Mouse (Mus musculus) kidney, adult 8-10 months (tissue): ENCODE results near the gene Emc3.

Source experiments
- DNase-seq, 2 experiments: peaks; one replicate each; pipeline ENCODE4 v3.0.0; 2022

Gene Emc3

DNA sequence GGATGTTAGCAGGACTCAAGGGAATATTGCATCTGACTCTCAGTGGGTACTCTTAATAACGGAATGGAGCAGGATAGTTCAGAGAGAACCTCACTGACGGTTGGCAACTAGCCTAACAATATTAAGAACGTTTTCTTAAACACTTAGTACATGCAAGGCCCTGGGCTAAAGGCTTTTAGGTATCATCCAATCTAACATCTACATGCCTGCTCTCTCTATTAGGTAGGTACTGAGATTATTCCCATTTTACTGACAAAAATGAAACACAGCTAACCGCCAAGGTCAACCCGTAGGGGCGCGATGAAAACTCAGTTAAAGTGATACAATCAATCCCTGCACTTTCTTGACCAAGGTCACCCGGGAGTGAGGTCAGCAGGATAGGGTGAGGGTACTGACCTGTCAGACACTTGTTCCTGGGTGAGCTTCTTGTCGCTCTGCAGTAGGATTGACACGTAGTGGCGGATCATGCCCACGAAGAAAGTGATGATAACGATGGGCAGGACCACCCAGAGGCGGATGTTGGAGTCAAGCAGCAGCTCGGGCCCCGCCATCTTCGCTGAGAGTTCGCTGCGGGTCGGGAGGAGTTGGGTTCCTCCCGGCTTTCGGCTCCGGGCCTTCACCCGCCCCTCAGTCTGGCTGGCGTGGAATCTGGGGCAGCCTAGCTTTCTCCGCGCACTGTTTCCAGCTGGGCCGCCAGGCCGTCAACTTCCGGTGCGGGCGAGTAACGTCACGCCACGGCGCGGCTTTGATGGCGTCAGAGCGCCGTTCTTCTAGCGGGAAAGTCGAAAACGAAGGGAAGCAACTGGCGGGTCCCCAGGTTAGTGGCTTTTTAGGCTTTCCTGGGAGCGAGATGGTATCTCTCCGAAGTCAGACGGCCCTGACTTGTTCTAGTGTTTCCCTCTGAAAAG, at the start of gene Emc3, which contains the start of gene Fancd2:
Gene Emc3, minus strand, starts transcription at position 721 of the 908 bp plus-strand sequence.
Gene Fancd2, plus strand, starts transcription at position 751 of the 908 bp plus-strand sequence.
- DNase-seq: peak; percentile 79 to 91

DNA sequence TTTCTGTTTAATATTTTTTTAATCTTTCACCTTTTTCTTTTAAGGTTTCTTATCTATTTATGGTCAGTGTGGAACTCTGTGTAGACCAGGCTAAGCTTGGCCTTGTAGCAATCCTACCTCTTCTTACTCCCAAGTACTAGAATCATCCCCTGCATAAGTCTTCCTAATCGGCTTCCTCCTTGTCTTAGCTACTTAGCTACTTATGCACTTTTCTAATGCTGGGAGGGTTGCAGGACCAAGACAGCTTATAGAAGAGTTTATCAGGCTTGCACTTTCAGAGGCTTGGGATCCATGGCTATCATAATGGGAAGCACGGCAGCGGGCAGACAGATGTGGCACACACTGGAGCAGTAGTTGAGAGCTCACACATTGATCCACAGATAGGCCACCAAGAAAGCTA, 47.9 kb upstream of the Emc3 start:
- no peak for DNase-seq

DNA sequence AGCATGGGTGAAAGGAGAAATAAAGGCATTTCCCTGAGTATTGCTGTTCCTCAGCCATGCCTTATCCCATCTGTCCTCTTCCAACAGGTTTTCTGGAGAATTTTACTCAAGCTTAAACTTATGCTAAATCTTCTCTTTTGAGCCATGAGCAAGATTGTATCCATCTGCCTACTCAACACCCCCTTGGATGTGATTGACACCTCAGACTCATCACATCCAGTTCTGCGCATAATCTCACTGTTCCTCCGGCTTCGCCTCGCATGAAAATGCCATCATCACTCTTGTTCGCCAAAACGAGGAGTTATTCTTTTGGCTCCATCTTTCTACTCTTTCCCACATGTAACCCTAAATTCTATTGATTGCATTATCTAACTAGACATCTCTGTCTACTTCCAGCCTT, 44.6 kb upstream of the Emc3 start:
- DNase-seq: no peak

DNA sequence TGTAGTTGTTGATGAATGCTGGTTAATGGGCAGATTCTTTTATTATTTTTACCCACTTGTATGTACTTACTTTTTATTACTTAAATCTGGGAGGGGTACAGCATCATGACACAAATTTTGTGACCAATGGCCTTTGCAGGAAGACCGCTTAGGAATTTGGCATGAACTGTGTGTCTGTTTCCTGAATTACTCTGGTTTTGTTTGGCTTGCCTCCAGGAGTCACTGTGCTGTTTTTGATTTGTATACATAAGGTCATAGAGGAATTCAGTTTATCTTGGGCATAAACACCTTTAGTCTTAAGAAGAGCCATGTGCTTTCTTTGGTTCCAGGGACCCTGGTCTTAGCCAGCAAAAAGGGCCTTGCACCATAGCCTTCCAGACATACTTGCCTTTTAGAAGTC, 33.1 kb upstream of the Emc3 start:
- no peak for DNase-seq

DNA sequence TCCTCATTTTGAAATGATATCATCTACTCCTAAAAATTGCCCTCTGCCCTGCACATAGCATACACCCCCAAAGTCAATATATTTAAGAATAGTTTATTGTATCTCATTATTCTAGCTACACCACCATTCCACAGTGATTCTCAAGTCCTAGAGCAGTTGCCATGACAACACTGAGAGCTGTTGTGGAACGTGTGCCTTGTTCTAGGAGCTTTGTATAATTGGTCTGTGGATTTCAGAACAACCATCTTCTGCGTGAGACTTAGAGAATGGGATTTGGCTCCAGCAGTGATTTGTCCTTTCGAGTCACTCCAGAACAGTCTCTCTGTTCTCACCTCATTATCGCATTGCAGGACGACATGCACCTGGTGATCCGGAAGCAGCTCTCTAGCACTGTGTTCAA, 28.3 kb upstream of the Emc3 start:
- DNase-seq: no peak

DNA sequence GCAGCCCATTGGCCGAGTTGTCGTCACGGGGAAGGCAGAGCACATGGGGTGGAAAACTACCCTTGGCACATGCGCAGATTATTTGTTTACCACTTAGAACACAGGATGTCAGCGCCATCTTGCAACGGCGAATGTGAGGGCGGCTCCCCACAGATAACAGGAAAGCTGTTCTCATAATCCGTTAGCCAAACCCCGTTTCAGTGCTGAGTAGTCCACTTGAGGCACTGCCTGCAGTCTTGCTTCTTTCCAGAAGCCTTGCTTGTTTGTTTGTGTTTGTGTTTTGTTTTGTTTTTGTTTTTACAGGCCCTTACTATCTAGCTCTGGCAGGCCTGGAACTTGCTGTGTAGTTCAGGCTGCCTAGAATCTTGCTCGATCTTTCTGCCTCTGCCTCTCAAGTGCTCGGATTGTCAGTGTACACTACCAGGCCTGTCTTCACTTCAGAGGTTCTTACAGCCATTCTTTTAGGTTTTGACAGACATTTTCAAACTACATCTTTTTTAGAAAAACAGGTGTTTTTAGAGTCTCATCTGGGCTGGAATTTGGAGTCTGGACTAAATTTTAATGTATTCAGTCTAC, 12.5 kb upstream of the Emc3 start:
- no peak for DNase-seq

DNA sequence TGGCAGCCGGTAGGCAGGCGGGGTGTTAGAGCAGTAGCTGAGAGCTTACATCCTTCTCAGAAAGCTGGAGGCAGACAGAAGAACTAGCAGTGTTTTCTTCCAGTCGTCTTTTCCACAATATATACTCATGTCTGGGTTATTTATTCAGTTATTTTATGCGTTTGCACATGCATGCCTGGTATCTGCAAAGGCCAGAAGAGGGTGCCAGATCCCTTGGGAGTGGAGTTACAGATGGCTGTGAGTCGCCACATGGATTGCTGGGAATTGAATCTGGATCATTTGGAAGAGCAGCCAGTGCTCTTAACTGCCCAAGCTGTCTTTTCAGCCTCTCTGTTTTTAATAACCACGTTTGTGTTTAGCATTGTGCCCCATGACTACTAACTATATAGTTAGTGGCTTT, 10.2 kb upstream of the Emc3 start:
- no peak for DNase-seq

DNA sequence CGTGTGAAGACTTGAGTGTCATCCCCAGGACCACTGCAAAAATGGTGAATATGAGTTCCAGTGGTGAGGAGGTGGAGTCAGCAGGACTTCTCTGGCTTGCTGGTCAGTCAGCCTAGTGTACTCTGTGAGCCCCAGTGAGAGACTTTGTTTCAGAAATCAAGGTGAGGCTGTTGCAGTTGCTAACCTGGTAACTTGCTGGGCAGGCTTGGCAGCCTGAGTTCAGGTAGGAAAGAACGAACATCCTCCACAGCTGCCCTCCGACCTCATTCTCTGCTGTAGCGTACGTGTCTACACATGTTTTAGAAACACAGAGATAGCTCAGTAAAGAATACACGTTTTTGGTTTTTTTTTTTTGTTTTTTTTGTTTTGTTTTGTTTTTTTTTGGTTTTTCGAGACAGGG, 3.4 kb upstream of the Emc3 start:
- DNase-seq: no peak

DNA sequence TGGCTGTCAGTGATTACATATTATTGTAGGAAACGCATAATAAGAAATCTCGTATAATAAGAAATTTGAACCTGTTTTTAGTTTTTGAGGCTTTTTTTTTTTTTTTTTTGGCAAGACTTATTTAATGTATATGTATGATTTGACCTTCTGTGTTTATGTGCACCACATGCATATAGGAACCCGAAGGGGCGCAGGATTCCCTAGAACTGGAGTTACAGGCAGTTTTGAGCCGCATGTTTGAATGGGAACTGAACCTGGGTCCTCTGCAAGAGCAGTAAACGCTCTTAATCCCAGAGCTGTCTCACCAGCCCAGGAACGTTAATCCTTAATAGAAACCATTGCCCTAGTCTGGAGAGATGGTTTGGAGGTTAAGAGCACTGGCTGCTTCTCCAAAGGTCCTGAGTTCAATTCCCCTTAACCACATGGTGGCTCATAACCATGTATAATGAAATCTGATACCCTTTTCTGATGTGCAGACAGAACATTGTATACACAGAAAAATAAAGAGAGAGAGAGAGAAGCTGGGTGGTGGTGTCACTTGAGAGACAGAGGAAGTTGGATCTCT, 470 bp upstream of the Emc3 start:
- no peak for DNase-seq

DNA sequence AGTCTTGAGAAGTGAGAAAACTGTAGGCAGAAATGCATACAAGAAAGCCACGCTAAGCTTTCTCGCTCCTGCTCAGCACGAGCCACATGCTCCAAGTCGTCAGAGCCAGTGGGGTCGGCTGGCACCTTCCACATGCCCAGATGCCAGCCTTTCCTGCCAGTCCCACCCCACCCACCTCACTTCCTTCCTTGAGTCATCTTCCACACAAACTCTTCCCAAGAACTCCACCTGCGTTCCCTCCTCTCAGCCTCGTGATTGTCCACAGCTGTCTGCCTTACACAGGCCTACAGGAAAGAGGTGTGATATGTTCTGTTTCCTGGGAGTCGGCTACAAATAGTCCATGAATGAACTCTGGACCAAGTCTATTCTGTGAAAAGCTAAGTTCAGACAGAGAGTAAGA, 8.0 kb downstream of the Emc3 start:
- no peak for DNase-seq

DNA sequence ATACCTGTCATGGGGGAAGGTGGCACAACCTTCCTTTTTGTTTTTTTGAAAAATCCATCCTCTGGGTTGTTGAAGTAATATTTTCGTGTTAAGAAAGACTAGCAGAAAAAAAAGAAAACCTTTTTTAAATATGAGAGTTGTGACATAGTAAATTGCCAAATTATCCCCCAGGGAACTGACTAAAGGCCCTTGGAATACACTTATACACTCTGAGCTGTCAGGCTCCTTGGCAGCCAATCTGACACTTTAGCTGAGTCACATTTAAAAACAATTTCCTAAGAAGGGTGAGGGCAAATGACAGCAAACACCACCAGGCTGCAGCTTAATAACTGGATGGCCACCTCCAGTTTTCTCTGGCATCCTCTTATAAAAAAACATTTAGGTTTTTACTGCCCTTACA, 9.1 kb downstream of the Emc3 start:
- no peak for DNase-seq

DNA sequence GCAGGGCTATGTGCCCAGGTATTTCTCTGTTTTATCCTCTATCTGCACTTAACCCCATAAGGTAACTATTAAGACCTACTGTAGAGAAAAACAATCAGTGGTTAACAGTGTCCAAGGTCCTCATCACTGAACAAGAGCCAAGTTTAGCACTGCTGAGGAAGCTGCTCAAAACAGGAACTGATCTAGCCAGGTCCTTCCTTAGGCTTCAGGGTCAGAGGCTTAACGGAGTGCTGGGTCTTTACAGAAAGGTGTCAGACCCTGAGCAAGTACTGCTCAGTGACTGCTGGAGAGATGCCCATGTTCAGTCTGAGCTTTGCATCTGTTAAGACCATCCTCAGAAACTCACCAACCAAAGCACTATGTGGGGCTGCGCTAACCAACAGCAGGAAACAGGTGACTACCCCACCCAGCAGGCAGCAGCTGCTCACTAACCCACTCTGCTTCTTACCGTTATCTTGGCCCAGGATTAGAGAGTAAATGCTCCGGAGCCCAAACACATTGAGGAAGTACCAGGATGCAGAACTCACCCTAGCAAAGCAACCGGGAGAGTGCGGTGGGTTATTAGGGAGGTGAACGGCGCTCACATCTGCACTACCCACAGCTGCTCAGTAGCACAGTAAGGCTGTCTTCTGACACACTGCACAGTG, 13.9 kb downstream of the Emc3 start:
- no peak for DNase-seq

DNA sequence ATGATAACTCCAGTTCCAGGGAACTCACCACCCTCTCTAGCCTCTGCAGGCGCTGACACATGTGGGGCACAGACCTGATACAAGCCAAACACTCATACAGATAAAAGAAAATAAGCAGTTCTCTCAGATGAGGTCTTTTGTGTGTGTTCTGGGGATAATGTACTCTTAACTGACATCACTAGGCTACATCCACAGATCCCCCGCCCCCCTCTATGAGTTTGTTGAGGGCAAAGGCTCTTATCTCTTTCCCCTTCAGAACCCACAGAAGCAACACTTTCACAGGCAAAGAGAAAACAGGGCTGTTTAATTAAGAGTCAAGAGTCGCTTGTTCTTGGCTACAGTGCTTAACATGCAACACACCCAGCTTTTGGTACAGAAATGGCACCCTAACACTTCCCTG, 16.9 kb downstream of the Emc3 start:
- DNase-seq: no peak

DNA sequence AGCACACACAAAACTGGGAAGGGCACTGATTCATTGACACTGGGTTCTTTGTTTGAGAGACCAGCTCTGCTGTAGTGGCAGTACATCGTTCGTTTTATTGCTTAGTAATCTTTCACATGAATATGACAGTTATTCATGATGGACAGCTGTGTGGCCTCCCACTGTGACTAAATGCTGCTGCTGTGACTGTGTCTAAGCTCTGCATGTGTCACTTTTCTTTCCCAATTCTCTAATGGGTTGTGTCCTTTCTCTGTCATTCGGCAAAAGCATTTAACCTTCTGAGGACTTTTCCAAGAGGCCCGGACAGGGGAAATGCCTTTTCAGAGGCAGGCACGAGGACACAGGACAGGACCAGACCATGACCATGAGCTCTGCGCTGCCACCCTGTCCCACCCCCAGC, 17.5 kb downstream of the Emc3 start:
- no peak for DNase-seq

DNA sequence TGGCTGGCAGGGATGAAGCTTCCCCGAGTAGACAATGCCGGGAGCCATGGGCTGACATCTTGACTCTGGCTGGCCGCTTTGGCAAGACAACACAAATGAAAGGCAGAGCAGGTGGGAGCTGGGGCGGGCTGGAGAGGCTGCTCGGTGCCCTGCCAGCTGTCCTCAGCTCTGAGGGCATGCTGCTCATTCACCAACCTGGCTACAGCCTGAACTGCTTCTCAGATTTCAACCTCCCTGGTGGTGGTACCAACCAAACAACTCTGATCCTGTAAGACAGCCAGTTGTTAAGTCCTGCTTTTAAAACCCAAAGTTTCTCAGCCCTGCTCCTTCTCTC, 22.5 kb downstream of the Emc3 start:
- DNase-seq: no peak

DNA sequence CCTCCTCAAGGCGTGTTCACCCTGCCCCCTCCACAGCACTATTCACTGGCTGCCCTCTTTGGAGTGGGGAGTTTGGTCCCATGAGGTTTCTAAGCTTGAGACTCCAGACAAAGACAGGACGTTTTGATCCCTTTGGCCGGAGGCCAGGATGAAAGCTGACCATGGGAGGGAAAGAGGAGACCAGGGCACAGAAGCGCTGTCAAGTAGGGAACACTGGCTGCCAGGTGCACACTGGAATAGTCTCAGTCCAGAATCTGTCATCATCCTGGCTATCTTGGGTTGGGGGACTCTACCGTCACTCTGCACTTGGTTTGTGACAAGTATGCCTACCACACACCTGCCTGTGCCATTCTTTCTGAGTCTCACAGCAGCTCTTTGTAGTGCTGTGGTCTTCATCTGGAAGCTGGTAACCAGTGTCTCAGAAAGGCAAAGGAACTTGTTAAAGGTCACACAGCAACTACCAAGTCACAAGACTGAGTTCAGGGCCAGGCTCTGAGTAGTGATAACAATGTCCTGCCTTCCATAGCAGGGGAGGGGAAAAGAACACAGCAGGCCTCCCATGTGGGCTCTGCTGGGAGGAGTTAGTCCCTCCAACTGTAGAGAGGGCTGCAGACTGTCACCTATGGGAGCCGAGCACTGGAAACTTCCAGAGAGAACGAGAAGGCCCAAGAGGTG, 23.0 kb downstream of the Emc3 start:
- DNase-seq: no peak

DNA sequence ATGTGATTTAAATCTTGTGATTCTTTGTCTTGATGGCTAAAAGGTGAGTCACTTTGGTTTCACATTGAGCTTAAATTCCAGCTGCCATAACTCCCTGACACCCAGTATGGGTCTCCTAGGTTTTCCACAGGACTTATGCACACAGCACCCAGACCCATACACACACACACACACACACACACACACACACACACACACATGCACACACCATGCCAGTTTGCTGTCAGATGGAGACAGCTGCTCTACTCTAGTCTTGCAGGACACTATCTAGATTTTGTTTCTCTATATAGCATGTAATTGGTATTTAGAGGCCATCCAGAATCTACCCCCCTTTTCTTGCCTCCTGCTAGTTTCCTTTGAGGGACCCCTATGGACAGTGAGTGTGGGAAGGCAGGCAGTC, 24.3 kb downstream of the Emc3 start:
- DNase-seq: no peak

DNA sequence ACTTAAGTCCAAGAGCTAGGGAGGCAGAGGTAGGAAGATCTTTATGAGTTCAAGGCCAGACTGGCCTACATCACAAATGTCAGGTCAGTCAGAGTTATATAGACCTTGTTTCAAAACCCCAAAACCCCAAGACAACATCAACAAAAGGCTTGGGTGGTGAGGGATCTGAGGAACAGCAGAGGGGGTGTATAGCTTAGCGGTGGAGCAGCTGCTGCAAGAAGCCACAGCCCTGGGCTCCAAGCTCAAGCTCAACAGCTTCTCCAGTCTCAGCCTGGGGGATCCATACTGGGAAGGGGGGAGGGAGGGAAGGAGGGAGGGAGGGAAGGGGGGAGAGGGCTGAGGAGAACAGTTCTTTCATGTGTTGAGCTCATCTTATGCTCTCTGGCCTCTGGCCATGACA, 25.8 kb downstream of the Emc3 start:
- no peak for DNase-seq

DNA sequence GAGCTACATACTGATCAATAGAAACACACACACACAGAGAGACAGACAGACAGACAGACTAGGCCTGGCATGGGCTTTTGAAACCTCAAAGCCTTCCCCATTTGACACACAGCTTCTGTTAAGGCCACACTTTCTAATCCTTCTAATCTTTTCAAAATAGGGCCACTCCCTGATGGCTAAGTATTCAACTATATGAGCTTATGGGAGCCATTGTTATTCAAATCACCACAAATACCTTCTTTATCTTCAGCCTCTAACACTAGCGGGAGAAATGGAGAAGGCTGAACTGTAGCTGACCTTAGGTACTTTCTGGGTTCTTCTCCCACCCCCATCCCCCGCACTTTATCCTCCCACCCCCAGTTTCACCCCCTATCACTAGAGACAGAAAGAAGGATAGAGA, 28.7 kb downstream of the Emc3 start:
- DNase-seq: no peak

DNA sequence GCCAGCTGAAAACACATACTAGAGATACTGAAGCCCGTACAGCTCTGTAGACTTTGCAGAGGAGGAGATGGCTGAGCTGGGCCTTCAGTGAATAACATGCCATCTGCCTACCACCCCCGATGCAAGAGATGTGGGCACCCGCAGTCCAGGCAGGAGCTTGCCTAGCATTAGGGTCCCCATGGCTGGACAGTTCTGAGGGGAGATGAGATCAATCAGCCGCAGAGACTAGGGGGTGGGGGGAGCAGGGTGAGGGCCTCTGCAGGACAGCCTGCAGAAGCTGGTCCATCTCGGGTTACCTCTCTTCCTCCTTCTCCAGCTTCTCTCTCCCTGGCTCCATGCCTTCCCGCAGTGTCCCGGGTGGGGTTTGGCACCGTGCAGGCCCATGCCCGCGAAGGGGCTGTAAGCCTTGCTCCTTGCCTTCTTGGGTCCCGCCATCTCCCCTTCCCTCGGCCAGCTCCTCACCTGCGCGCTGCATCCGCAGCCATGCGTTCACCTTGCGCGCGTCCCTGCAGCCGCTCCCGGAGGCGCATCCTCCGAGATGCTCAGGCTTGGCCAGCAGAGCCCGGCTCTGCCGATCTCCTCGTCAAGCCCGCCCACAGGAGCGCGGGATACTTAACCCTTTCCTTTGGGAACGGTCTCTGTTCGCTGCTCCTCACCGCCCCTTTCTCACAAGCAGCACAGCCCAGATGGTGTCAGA, 29.9 kb downstream of the Emc3 start, which contains the start of gene Prrt3:
Gene Prrt3, minus strand, starts transcription at position 544 of the 697 bp plus-strand sequence.
- DNase-seq: no peak

DNA sequence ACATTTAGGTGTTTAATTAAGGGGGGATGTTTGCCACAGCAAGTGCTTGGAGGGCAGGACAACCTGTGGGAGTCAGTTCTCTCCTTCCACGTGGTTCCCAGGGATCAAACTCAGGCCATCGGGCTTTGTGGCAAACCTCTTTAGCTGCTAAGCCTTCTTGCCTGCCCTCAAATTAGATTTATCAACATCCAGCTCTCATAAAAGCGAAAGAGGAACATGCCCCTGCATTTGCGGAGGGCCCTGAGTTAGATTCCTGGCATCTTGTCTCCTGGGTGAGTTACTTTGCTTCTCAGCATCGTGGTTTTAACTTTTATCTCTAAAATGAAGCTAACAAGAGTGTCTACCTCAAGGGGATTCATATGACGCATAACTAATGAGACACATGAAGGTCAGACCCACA, 32.1 kb downstream of the Emc3 start:
- DNase-seq: no peak

DNA sequence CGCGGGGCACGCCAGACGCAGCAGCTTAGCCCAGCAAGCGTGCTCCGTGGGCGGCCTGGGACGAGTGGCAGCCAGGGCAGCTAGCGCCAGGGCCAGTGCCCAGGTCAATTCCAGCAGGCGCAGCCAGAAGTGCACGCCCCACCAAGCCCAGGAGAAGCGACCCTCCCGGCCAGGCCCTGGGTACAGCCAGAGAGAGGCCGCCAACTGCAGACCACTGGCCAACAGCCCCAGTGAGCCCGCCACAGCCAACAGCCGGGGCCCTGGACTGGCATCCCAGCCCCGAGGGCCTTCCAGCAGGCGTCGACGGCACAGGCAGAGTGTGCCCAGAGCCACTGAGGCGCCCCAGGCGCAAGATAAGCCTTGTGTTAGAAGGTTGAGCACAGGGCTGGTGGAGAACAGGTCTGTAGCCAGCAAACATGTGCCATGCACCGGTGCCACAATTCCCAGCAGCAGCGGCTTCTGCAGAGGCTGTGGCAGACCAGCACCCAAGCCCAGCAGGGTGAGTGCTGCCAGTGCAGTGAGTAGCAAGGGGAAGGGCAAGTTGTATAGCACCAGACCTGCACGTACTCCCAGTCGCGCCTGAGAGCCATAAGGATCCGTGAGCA, 36.3 kb downstream of the Emc3 start:
- DNase-seq: no peak
